Mouse (Mus musculus) forebrain, embryonic 12.5 days (tissue): ENCODE data around the gene Lingo4. TPM values are rescaled to one million over a fixed set of nuclear protein-coding genes. Genes with fewer than 3 reads are reported as not detected.

Experiments used
- ATAC-seq: fragments of 200-750 bp; cut with Nextera tagmentation; 2 replicates; pipeline ENCODE4 v1.8.0; 2017; ENCODE audit warnings: moderate TSS enrichment; ENCODE audit not compliant: low FRiP score
- H3K27ac ChIP-seq: fragments of 300-500 bp; sonication (generic); 2 replicates; pipeline ENCODE4 v1.5.1; 2016; ENCODE audit warnings: mild to moderate bottlenecking
- H3K27me3 ChIP-seq: fragments of 300-500 bp; sonication (generic); 2 replicates; pipeline ENCODE4 v1.6.1; 2016; ENCODE audit warnings: mild to moderate bottlenecking
- H3K36me3 ChIP-seq: fragments of 300-500 bp; sonication (generic); replicated peaks from 2 replicates; pipeline ENCODE4 v1.6.1; 2016; ENCODE audit warnings: mild to moderate bottlenecking
- H3K4me1 ChIP-seq: fragments of 300-500 bp; sonication (generic); 2 replicates; pipeline ENCODE4 v1.6.1; 2016
- H3K4me2 ChIP-seq: fragments of 300-500 bp; sonication (generic); 2 replicates; pipeline ENCODE4 v1.6.1; 2016; ENCODE audit warnings: mild to moderate bottlenecking, moderate library complexity
- H3K4me3 ChIP-seq: fragments of 300-500 bp; sonication (generic); replicated peaks from 2 replicates; pipeline ENCODE4 v1.5.1; 2016; ENCODE audit warnings: mild to moderate bottlenecking
- H3K9ac ChIP-seq: fragments of 300-500 bp; sonication (generic); 2 replicates; pipeline ENCODE4 v1.6.1; 2016; ENCODE audit warnings: mild to moderate bottlenecking
- H3K9me3 ChIP-seq: fragments of 300-500 bp; sonication (generic); 2 replicates; pipeline ENCODE4 v1.6.1; 2016
- WGBS: fragments of 180-500 bp; shearing (Covaris S2); methylation state at CpG from one replicate; pipeline ENCODE4 v1.1.7; 2016; 5-methylcytosine and 5-hydroxymethylcytosine counted together
- polyA plus RNA-seq: library from polyadenylated mRNA; unstranded; fragments of >200 nt; fragmentation: Nextera tagmentation; extraction: Ambion mirVana; gene quantifications from 2 replicates; pipeline ENCODE4 v1.2.1, GENCODE M21; 2016

Lingo4 gene
- polyA plus RNA-seq, 1 experiment from 2014 or later, result 0.82 TPM

DNA sequence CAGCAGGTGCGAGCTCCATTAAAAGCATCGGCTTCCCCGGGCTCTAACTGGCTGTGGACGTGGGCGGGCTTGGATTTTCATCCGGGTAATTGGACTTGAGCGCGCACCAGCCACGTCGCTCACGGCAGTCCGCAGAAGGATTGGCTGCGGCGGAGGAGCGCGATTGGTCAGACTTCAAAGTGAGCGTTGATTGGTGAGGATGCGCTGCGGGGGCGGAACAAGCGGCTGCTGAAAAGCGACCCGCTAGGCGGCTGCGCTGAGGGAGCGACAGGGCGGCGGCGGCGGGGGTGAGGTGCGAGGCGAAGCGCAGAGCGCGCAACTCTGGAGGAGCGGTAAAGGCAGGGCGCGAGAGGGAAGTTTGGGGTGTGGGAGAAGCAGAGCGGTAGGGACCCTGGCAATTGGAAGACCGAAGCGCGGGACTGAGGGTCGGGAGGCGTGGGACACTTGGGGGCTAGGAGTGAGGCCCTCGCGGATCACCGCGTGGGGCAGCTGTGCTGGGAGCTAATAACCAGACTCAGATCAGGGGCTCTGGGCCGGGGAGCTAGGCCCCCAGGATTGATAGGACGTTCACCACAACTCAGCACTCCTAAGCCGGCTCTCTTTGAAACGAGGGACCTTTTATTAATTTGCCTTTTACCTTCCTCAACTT, 14.8 kb downstream of the Lingo4 start, which contains the start of gene Tdrkh:
Gene Tdrkh (plus strand): TSS at position 243 of the 649 bp plus-strand sequence.
- Histone ChIP-seq H3K27me3 (no peaks in the 10 kb centered on the region), H3K4me3 (peak within 1 kb of the TSS; percentile 58), H3K36me3 (no peaks in the 10 kb centered on the region), H3K27ac (peak within 1 kb of the TSS; percentile 83), H3K9ac (peak within 1 kb of the TSS; percentile 69), H3K4me2 (peak within 1 kb of the TSS; percentile 92), H3K9me3 (no peaks in the 10 kb centered on the region), H3K4me1 (peaks cover 19% of the 10 kb centered on the region)
- WGBS, result 6% methylated on average over 52 of the region's 52 CpGs
- ATAC-seq, result peak; percentile 99

- Histone ChIP-seq H3K9me3 (no peaks in the 10 kb centered on the region), H3K27ac (no peak overlapping the region), H3K36me3 (peaks cover 19% of the 10 kb centered on the region), H3K4me1 (no peaks in the 10 kb centered on the region), H3K4me3 (no peak overlapping the region), H3K4me2 (no peak overlapping the region), H3K27me3 (no peaks in the 10 kb centered on the region), H3K9ac (no peak overlapping the region)
- ATAC-seq, result no peak
- 91% methylated on average over 2 of the region's 2 CpGs for WGBS
Measured at GRCm38 (mm10) chr3:94430980-94431379, 32.7 kb downstream of the Lingo4 start.

DNA sequence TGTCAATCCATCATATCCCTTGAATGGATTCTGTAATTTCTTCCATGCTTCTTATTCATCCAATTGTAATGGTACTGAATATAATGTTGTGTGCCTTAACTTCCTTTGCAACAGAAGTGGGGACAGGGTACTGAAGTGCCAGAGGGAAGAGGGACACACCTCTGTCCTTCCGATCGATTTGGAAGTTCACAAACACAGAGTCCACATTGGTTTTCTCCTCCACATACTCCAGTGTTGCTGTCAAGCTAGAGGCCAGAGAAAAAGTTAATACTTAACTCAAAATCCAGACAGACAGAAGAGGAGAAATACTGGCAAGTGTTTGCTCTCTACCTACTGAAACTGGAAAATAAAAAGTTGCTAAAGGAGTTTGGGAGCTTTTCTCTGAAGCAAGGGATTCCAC, 36.0 kb downstream of the Lingo4 start:
- no peaks in the 10 kb centered on the region for H3K27me3 ChIP-seq
- H3K4me3 ChIP-seq, result no peak overlapping the region
- H3K9me3 ChIP-seq, result no peaks in the 10 kb centered on the region
- H3K27ac ChIP-seq, result no peak overlapping the region
- H3K36me3 ChIP-seq, result 0 out of 2 replicates have a peak, but pooled peaks cover 6% of the 10 kb centered on the region
- no peak overlapping the region for H3K9ac ChIP-seq
- no peaks in the 10 kb centered on the region for H3K4me1 ChIP-seq
- no peak for ATAC-seq
- no peak overlapping the region for H3K4me2 ChIP-seq
- 91% methylated on average over 2 of the region's 2 CpGs for WGBS

DNA sequence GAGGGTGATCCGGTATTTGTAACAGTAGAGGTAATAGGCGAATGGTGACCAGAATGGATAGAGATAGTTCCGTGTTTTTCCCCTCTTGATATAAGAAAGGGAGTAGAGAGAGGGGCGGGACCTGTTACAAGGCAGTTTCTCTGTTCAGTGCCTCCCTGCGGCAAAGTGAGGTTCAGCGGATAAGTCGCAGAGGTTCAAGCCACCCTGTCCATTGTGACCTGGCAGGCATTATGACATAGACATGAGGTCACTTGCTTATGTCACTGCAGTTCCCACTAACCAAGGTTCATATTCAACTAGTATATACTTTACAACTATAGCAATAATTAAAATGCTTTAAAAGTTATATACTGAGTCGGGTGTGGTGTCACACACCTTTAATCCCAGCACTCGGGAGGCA, 38.1 kb downstream of the Lingo4 start:
- H3K9ac ChIP-seq, result no peak overlapping the region
- no peaks in the 10 kb centered on the region for H3K4me1 ChIP-seq
- no peak overlapping the region for H3K4me2 ChIP-seq
- H3K9me3 ChIP-seq, result no peaks in the 10 kb centered on the region
- ATAC-seq, result no peak
- no peak overlapping the region for H3K27ac ChIP-seq
- no peaks in the 10 kb centered on the region for H3K36me3 ChIP-seq
- 86% methylated on average over 9 of the region's 9 CpGs for WGBS
- H3K27me3 ChIP-seq, result no peaks in the 10 kb centered on the region
- H3K4me3 ChIP-seq, result no peak overlapping the region

DNA sequence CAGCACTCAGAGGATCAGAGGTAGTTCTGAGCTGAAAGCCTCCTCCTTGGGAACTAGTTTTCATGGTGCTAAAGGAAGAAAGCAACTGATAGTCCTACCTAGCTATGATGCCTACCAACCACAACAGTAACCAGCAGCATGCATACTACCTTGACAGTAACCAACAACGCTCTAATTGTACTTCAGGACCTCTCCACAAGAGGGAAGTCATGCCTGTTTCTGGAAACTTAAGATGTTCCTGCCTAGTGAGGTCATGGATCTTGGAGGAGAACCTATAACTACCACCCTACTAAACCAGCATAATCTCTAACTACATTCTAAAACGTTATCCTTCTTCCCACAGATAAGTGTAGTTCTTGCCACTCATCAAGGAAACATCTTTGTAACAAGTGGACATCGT, 42.9 kb downstream of the Lingo4 start:
- Histone ChIP-seq H3K27ac (no peak overlapping the region), H3K9me3 (no peaks in the 10 kb centered on the region), H3K27me3 (no peaks in the 10 kb centered on the region), H3K36me3 (peaks cover 17% of the 10 kb centered on the region), H3K4me3 (no peak overlapping the region), H3K4me1 (peaks cover 15% of the 10 kb centered on the region), H3K9ac (no peak overlapping the region), H3K4me2 (no peak overlapping the region)
- ATAC-seq, result no peak
- WGBS, result 41% methylated on average over 3 of the region's 3 CpGs

DNA sequence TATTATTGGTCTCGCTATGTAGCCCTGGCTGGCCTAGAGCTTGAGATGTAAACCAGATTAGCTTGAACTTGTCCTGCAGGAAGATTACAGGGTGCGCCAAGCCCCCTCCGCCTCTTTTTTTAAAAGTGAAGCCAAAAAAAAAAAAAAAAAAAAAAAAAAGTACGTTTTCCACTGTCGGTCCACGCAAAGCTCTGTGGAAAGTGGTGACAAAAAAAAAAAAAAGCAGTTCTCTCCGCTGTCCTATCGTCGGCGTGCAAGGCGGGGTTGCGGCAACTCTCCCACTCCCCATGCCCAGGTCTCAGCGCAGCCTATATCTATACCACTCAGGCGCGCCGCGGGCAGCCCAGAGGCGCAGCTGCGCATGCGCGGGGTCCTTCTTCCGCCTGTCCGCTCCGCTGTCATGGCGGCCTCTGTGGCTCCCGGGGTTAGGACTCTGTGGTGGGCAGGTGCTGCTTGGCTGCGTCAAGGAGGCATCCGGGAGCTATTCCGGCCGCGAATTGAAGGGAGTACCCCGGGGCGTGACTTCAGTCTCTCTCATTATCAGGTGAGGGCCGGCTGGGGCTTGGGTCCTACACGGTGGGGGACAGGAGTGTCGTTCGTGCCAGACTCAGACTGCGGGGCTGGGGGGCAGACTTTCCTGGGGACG, 44.8 kb downstream of the Lingo4 start, which contains the start of gene Mrpl9:
Gene Mrpl9 (plus strand): TSS at position 368 of the 646 bp plus-strand sequence.
- Histone ChIP-seq H3K9me3 (no peaks in the 10 kb centered on the region), H3K4me1 (peaks cover 15% of the 10 kb centered on the region), H3K27me3 (no peaks in the 10 kb centered on the region), H3K4me2 (peak within 1 kb of the TSS; percentile 93), H3K36me3 (peaks cover 36% of the 10 kb centered on the region), H3K4me3 (peak within 1 kb of the TSS; percentile 96), H3K9ac (peak within 1 kb of the TSS; percentile 94), H3K27ac (peak within 1 kb of the TSS; percentile 74)
- WGBS, result under 1% methylated on average over 38 of the region's 39 CpGs
- peak; percentile 98 for ATAC-seq

GRCm38 (mm10) chr3:94443597-94443964, 45.3 kb downstream of the Lingo4 start, which contains the start of gene Oaz3:
Gene Oaz3, minus strand, starts transcription at chr3:94443915.
- H3K27ac ChIP-seq, result peak within 1 kb of the TSS; percentile 74
- peak within 1 kb of the TSS; percentile 94 for H3K9ac ChIP-seq
- peaks cover 41% of the 10 kb centered on the region for H3K36me3 ChIP-seq
- no peak; the same call in 1 of the 2 replicates for ATAC-seq
- no peaks in the 10 kb centered on the region for H3K9me3 ChIP-seq
- peak within 1 kb of the TSS; percentile 93 for H3K4me2 ChIP-seq
- H3K4me3 ChIP-seq, result peak within 1 kb of the TSS; percentile 96
- H3K27me3 ChIP-seq, result no peaks in the 10 kb centered on the region
- peaks cover 15% of the 10 kb centered on the region for H3K4me1 ChIP-seq
- under 1% methylated on average over 24 of the region's 24 CpGs for WGBS

DNA sequence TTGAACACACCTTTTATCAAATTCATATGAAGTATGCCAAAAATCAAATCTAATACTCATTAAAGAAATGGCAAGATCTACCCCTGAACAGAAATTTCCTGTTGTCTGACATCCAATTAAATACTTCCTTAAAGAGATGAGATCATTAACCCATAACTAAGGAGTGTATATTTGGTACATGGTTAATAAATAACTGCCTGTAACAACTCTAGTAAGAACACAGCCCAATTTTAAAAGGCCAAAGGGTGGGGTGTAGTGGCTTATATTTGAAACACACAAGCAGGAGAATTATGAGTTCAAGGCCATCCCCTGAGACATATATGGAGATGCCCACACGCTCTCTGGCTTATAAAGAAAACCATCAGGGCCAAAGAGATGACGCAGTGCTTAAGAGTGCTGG, 51.1 kb downstream of the Lingo4 start:
- peaks cover 50% of the 10 kb centered on the region for H3K36me3 ChIP-seq
- WGBS, result 94% methylated on average over 2 of the region's 2 CpGs

More for the DNA sequence above, 51.1 kb downstream of the Lingo4 start:
- H3K27ac ChIP-seq, result no peak overlapping the region
- H3K9ac ChIP-seq, result no peak overlapping the region
- no peak overlapping the region for H3K4me3 ChIP-seq
- no peaks in the 10 kb centered on the region for H3K27me3 ChIP-seq
- peaks cover 3% of the 10 kb centered on the region for H3K4me1 ChIP-seq
- no peak overlapping the region for H3K4me2 ChIP-seq
- ATAC-seq, result no peak
- no peaks in the 10 kb centered on the region for H3K9me3 ChIP-seq

Other genes starting within 250 kb of the Lingo4 start
- not detected in 2 replicates for gene Gm10696, start 220.3 kb upstream of the Lingo4 start, polyA plus RNA-seq
- gene Gm5286, start 201.8 kb upstream of the Lingo4 start, polyA plus RNA-seq, result not detected in 2 replicates
- gene Gm4778, start 134.5 kb upstream of the Lingo4 start, polyA plus RNA-seq, result not detected in 2 replicates
- gene Them4, start 88.4 kb upstream of the Lingo4 start, polyA plus RNA-seq, result 11.9 and 12.5 TPM in 2 replicates
- gene Them5, start 56.4 kb upstream of the Lingo4 start, polyA plus RNA-seq, result 0.31 and 0.32 TPM in 2 replicates
- gene C2cd4d, start 36.1 kb upstream of the Lingo4 start, polyA plus RNA-seq, result 0.87 and 1.8 TPM in 2 replicates
- 1.3 and 2.0 TPM in 2 replicates for gene Rorc, start 25.7 kb upstream of the Lingo4 start, polyA plus RNA-seq
- gene Tdrkh, start 14.8 kb downstream of the Lingo4 start, polyA plus RNA-seq, result 67.2 and 67.8 TPM in 2 replicates
- 63.2 and 63.9 TPM in 2 replicates for gene Mrpl9, start 44.8 kb downstream of the Lingo4 start, polyA plus RNA-seq
- gene Oaz3, start 45.4 kb downstream of the Lingo4 start, polyA plus RNA-seq, result 1.0 and 1.3 TPM in 2 replicates
- 218 and 251 TPM in 2 replicates for gene Celf3, start 79.8 kb downstream of the Lingo4 start, polyA plus RNA-seq
- 18.1 and 19.7 TPM in 2 replicates for gene Riiad1, start 81.8 kb downstream of the Lingo4 start, polyA plus RNA-seq
- gene Snx27, start 184.2 kb downstream of the Lingo4 start, polyA plus RNA-seq, result 67.5 and 70.5 TPM in 2 replicates
- not detected in 2 replicates for gene Gm10972, start 244.6 kb downstream of the Lingo4 start, polyA plus RNA-seq